Mouse (Mus musculus): ENCODE data around the gene Arhgap24.

- TF ChIP-seq CTCF (conservative IDR thresholded peaks at IDR 0.05; ENCODE audit: low read length) (no peak), NANOG (IDR thresholded peaks at IDR 0.05; ENCODE audit: borderline replicate concordance, low read length) (no peak)
Observed at GRCm38 (mm10) chr5:102439119-102439877, 41.9 kb upstream of the Arhgap24 start.

Data from E14TG2a.4 (cell line).